Mouse (Mus musculus) erythroblast, embryonic 14.5 days (primary cell): ENCODE measurements around the gene Nt5c1a.

ENCODE experiments used
- GATA1 ChIP-seq: IDR thresholded peaks from 2 replicates; pipeline ENCODE4 v1.6.1; 2012; ENCODE audit warnings: low read length, inconsistent platforms, mixed read lengths
- TAL1 ChIP-seq: IDR thresholded peaks from 3 replicates; pipeline ENCODE4 v1.6.1; 2012; ENCODE audit warnings: low read length, inconsistent platforms, mixed read lengths

DNA sequence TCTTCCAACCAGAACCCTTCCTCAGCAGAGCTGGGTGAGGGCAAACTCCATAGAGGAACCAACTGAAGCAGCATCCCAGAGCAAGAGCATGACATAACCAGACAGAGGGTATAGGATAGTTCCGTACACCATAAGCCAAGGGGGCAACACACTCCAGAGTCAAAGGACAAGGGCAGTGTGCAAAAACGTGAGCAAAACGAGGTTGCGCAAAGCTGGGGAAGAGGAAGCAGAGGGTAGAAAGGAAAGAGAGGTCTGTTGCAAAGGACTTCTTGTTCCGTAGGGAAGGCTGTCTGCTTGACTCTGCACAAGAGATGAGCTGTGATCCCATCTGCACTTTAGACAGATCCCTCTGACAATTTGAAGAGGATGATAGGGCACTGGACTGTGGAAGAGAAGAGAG is 6.0 kb downstream of the Nt5c1a start:
- TF ChIP-seq TAL1: no peak
- no peak for TF ChIP-seq GATA1
